Comparison of ENCODE assay signal across 22 mouse cellular contexts in genomic region chr17:3281939-3282338, GRCm38 (mm10). TPM values are rescaled to one million over a fixed set of nuclear protein-coding genes. Genes with fewer than 3 reads are reported as not detected.
DNase-seq lines count a peak whose midpoint lies in the region; ATAC-seq and TF ChIP-seq lines count a peak whose summit lies in the region.
"Had no signal": no experiment of that assay in that cellular context is flagged by ENCODE, and none has a peak within 500 bp of the region (broad histone marks: within the 10 kb centered on the region; RNA-seq: fewer than 3 reads in every experiment).

No protein-coding gene starts in this region.

- no peak overlapping the region for H3K9ac ChIP-seq in limb, embryonic 11.5 days (ENCODE audit: low read length)
- no peak overlapping the region for H3K9ac ChIP-seq in midbrain, postnatal 0 days (replicated peaks; ENCODE audit: low read length, poor library complexity, severe bottlenecking)
- H3K9ac ChIP-seq: forebrain, embryonic 15.5 days; hindbrain, embryonic 13.5 days; kidney, embryonic 15.5 days; liver, embryonic 12.5 days had no signal

- 15% methylated on average over 5 of the region's 5 CpGs for WGBS in limb, embryonic 11.5 days
- WGBS in midbrain, postnatal 0 days: 86% methylated on average over 5 of the region's 5 CpGs

- ATAC-seq in limb, embryonic 11.5 days (ENCODE audit: insufficient number of reproducible peaks, low FRiP score, low TSS enrichment, low read depth): 0 out of 2 replicates have a peak, but pooled peaks have one; percentile 27
- no peak for ATAC-seq in midbrain, postnatal 0 days (ENCODE audit: low FRiP score)
- ATAC-seq: forebrain, embryonic 15.5 days; intestine, embryonic 16.5 days; liver, embryonic 12.5 days had no signal

- DNase-seq in embryo, embryonic 10.5 days (ENCODE audit: low spot score): peak; percentile 49
- DNase-seq in embryo, embryonic 9.5 days (ENCODE audit: extremely low spot score): no peak
- DNase-seq in testis, postnatal 10 days (ENCODE audit: low spot score): no peak
- peak; percentile 42 for DNase-seq in limb, embryonic 11.5 days (ENCODE audit: low spot score)
- DNase-seq in cerebellum, adult 9-10 months: no peak
- no peak for DNase-seq in kidney, adult 8-10 months
- DNase-seq in midbrain, postnatal 0 days (ENCODE audit: low spot score): no peak
- DNase-seq: adrenal gland, postnatal 14 days; cerebellum, postnatal 10 days; heart, postnatal 10 days; lung, adult 2 months; thymus, postnatal 14 days had no signal

- H3K4me1 ChIP-seq in testis, adult 2 months (ENCODE audit: control insufficient read depth, insufficient read depth, low read length): no peaks in the 10 kb centered on the region
- peaks cover 33% of the 10 kb centered on the region for H3K4me1 ChIP-seq in limb, embryonic 11.5 days (ENCODE audit: control insufficient read depth, insufficient read depth, low read length)
- H3K4me1 ChIP-seq in midbrain, postnatal 0 days (ENCODE audit: insufficient read depth, low read length): no peaks in the 10 kb centered on the region

- TF ChIP-seq POLR2A in testis, adult 2 months (IDR thresholded peaks at IDR 0.05; ENCODE audit: control insufficient read depth, low read depth, low read length): no peak

- no peak for TF ChIP-seq CTCF in testis, adult 2 months (IDR thresholded peaks at IDR 0.05; ENCODE audit: control insufficient read depth, insufficient read depth, insufficient replicate concordance, low read depth, low read length)
- TF ChIP-seq CTCF in midbrain, postnatal 0 days (IDR thresholded peaks at IDR 0.05): no peak

- H3K4me2 ChIP-seq in limb, embryonic 11.5 days (ENCODE audit: low read depth, severe bottlenecking): no peak overlapping the region
- no peak overlapping the region for H3K4me2 ChIP-seq in midbrain, postnatal 0 days (ENCODE audit: low read depth, low read length, poor library complexity, severe bottlenecking)
- H3K4me2 ChIP-seq: forebrain, embryonic 15.5 days; hindbrain, embryonic 13.5 days; kidney, embryonic 15.5 days; liver, embryonic 12.5 days had no signal

- H3K27me3 ChIP-seq in testis, adult 2 months (ENCODE audit: control insufficient read depth, insufficient read depth, low read length): no peaks in the 10 kb centered on the region
- H3K27me3 ChIP-seq in limb, embryonic 11.5 days (ENCODE audit: control insufficient read depth, insufficient read depth, low read length): no peaks in the 10 kb centered on the region
- H3K27me3 ChIP-seq in midbrain, postnatal 0 days (ENCODE audit: insufficient read depth, low read length): no peaks in the 10 kb centered on the region
- H3K27me3 ChIP-seq: forebrain, embryonic 15.5 days; hindbrain, embryonic 13.5 days; kidney, embryonic 15.5 days; liver, embryonic 12.5 days; megakaryocyte, embryonic 14.5 days had no signal

- no peak overlapping the region for H3K27ac ChIP-seq in testis, adult 2 months (ENCODE audit: control insufficient read depth, insufficient read depth, low read depth, low read length)
- H3K27ac ChIP-seq in limb, embryonic 11.5 days (replicated peaks; ENCODE audit: low read depth, low read length): peak overlapping the region; percentile 83
- H3K27ac ChIP-seq in midbrain, postnatal 0 days (ENCODE audit: low read depth, low read length): no peak overlapping the region
- H3K27ac ChIP-seq: forebrain, embryonic 15.5 days; heart, embryonic 10.5 days; hindbrain, embryonic 13.5 days; kidney, embryonic 15.5 days; liver, embryonic 12.5 days; stomach, postnatal 0 days had no signal

- no peaks in the 10 kb centered on the region for H3K36me3 ChIP-seq in testis, adult 2 months (ENCODE audit: control insufficient read depth, insufficient read depth, low read length)
- H3K36me3 ChIP-seq in limb, embryonic 11.5 days (ENCODE audit: control insufficient read depth, insufficient read depth, low read length): no peaks in the 10 kb centered on the region
- no peaks in the 10 kb centered on the region for H3K36me3 ChIP-seq in midbrain, postnatal 0 days (ENCODE audit: insufficient read depth, low read length)
- H3K36me3 ChIP-seq: forebrain, embryonic 15.5 days; G1E; heart, embryonic 10.5 days; hindbrain, embryonic 13.5 days; kidney, embryonic 15.5 days; liver, embryonic 12.5 days had no signal

- no peaks in the 10 kb centered on the region for H3K9me3 ChIP-seq in limb, embryonic 11.5 days (ENCODE audit: control insufficient read depth, low read length)
- no peaks in the 10 kb centered on the region for H3K9me3 ChIP-seq in midbrain, postnatal 0 days (ENCODE audit: low read length)
- H3K9me3 ChIP-seq: forebrain, embryonic 15.5 days; G1E; heart, embryonic 10.5 days; hindbrain, embryonic 13.5 days; kidney, embryonic 15.5 days; liver, embryonic 12.5 days; megakaryocyte, embryonic 14.5 days had no signal

- peak overlapping the region; percentile 53 for H3K4me3 ChIP-seq in testis, adult 2 months (ENCODE audit: control insufficient read depth, low read depth, low read length)
- no peak overlapping the region for H3K4me3 ChIP-seq in limb, embryonic 11.5 days (ENCODE audit: low read depth, low read length)
- no peak overlapping the region for H3K4me3 ChIP-seq in midbrain, postnatal 0 days (ENCODE audit: low read depth, low read length)
- H3K4me3 ChIP-seq: forebrain, embryonic 15.5 days; heart, embryonic 10.5 days; hindbrain, embryonic 13.5 days; kidney, embryonic 15.5 days; liver, embryonic 12.5 days; megakaryocyte, embryonic 14.5 days had no signal

RNA-seq across cellular contexts. Expression of gene Tiam2, which starts 44.4 kb away (rescaled TPM):
- 0.93 and 1.1 TPM in 2 replicates for polyA plus RNA-seq in testis, adult 2 months (2012; rRNA removed)
- 8.3 and 8.4 TPM in 2 replicates for polyA plus RNA-seq in limb, embryonic 11.5 days (2014; fragmentation: Nextera tagmentation; extraction: Ambion mirVana)
- total RNA-seq in midbrain, postnatal 0 days (2014; rRNA removed): 5.2 and 6.9 TPM in 2 replicates
- polyA plus RNA-seq in midbrain, postnatal 0 days (2015; fragmentation: Nextera tagmentation; extraction: Ambion mirVana): 1.7 TPM in 2 replicates
- polyA plus RNA-seq: G1E had no signal

Comparison
In these comparisons a context has a peak if more than half of its experiments do, and no peak if none do; other contexts are left out.
1. DNase-seq: peak in embryo, embryonic 10.5 days (single experiment) and limb, embryonic 11.5 days (single experiment); none in embryo, embryonic 9.5 days (single experiment), testis, postnatal 10 days (single experiment), cerebellum, adult 9-10 months (single experiment), kidney, adult 8-10 months (0 of 2) and midbrain, postnatal 0 days (single experiment).